Mouse (Mus musculus) limb, embryonic 12.5 days (tissue): ENCODE data around the gene Pbx1. TPM values are rescaled to one million over a fixed set of nuclear protein-coding genes. Genes with fewer than 3 reads are reported as not detected.
"Not testable (repeated sequence)": the region's sequence is repeated elsewhere in the genome, so short reads cannot be mapped to it uniquely, and the experiment has no call there.

Source experiments
- ATAC-seq: fragments of 200-750 bp; cut with Nextera tagmentation; 2 replicates; pipeline ENCODE4 v1.8.0; 2017; ENCODE audit warnings: low read depth, moderate TSS enrichment; ENCODE audit not compliant: insufficient number of reproducible peaks, insufficient read depth, low FRiP score, low TSS enrichment
- H3K27ac ChIP-seq: fragments of 300-500 bp; sonication (generic); 2 replicates; pipeline ENCODE4 v1.5.1; 2016; ENCODE audit warnings: mild to moderate bottlenecking, moderate library complexity
- H3K27me3 ChIP-seq: fragments of 300-500 bp; sonication (generic); 2 replicates; pipeline ENCODE4 v1.6.1; 2016; ENCODE audit warnings: mild to moderate bottlenecking, moderate library complexity
- H3K36me3 ChIP-seq: fragments of 300-500 bp; sonication (generic); 2 replicates; pipeline ENCODE4 v1.6.1; 2016; ENCODE audit warnings: mild to moderate bottlenecking, moderate library complexity
- H3K4me1 ChIP-seq: fragments of 300-500 bp; sonication (generic); replicated peaks from 2 replicates; pipeline ENCODE4 v1.6.1; 2016
- H3K4me2 ChIP-seq: fragments of 300-500 bp; sonication (generic); 2 replicates; pipeline ENCODE4 v1.6.1; 2016; ENCODE audit warnings: mild to moderate bottlenecking, moderate library complexity
- H3K4me3 ChIP-seq: fragments of 300-500 bp; sonication (generic); replicated peaks from 2 replicates; pipeline ENCODE4 v1.5.1; 2016; ENCODE audit warnings: mild to moderate bottlenecking
- H3K9ac ChIP-seq: fragments of 300-500 bp; sonication (generic); replicated peaks from 2 replicates; pipeline ENCODE4 v1.6.1; 2016; ENCODE audit warnings: mild to moderate bottlenecking, moderate library complexity
- H3K9me3 ChIP-seq: fragments of 300-500 bp; sonication (generic); 2 replicates; pipeline ENCODE4 v1.6.1; 2016; ENCODE audit warnings: mild to moderate bottlenecking, moderate library complexity
- WGBS: fragments of 180-500 bp; shearing (Covaris S2); methylation state at CpG from one replicate; pipeline ENCODE4 v1.1.7; 2016; 5-methylcytosine and 5-hydroxymethylcytosine counted together
- polyA plus RNA-seq: library from polyadenylated mRNA; unstranded; fragments of >200 nt; fragmentation: Nextera tagmentation; extraction: Ambion mirVana; gene quantifications from 2 replicates; pipeline ENCODE4 v1.2.1, GENCODE M21; 2016

Gene Pbx1
- polyA plus RNA-seq = 30.9 and 32.9 TPM in 2 replicates

DNA sequence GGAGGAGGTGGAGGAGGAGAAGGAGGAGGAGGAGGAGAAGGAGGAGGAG is at the start of gene Pbx1:
Gene Pbx1, minus strand, starts transcription at position 39 of the 49 bp plus-strand sequence.
- H3K27ac ChIP-seq = peak within 1 kb of the TSS; percentile 98
- H3K4me1 ChIP-seq = peaks cover 21% of the 10 kb centered on the region
- not testable (repeated sequence) for ATAC-seq

GRCm38 (mm10) chr1:168479626-168480025 is 47.6 kb upstream of the Pbx1 start:
- H3K4me3 ChIP-seq = no peak overlapping the region
- H3K27ac ChIP-seq = no peak overlapping the region
- 82% methylated on average over 8 of the region's 8 CpGs for WGBS
- H3K27me3 ChIP-seq = no peaks in the 10 kb centered on the region; the same call in 1 of the 2 replicates
- H3K9ac ChIP-seq = no peak overlapping the region
- H3K36me3 ChIP-seq = no peaks in the 10 kb centered on the region
- no peak for ATAC-seq
- peaks cover 10% of the 10 kb centered on the region; the same call in 1 of the 2 replicates for H3K4me1 ChIP-seq
- H3K9me3 ChIP-seq = no peaks in the 10 kb centered on the region
- no peak overlapping the region for H3K4me2 ChIP-seq

More for the DNA sequence above, at the start of gene Pbx1:
- not testable (repeated sequence) for H3K27me3 ChIP-seq, H3K36me3 ChIP-seq, H3K9me3 ChIP-seq
- Histone ChIP-seq H3K4me2 (peak within 1 kb of the TSS; percentile 67), H3K9ac (peak within 1 kb of the TSS; percentile 90), H3K4me3 (peak within 1 kb of the TSS; percentile 80)

GRCm38 (mm10) chr1:168478829-168479228 is 46.8 kb upstream of the Pbx1 start:
- H3K9me3 ChIP-seq = no peaks in the 10 kb centered on the region
- H3K4me2 ChIP-seq = no peak overlapping the region
- H3K4me1 ChIP-seq = peaks cover 10% of the 10 kb centered on the region; the same call in 1 of the 2 replicates
- H3K36me3 ChIP-seq = no peaks in the 10 kb centered on the region
- ATAC-seq = no peak
- H3K27ac ChIP-seq = no peak overlapping the region
- 71% methylated on average over 2 of the region's 2 CpGs for WGBS
- no peak overlapping the region for H3K4me3 ChIP-seq
- H3K9ac ChIP-seq = no peak overlapping the region
- no peaks in the 10 kb centered on the region; the same call in 1 of the 2 replicates for H3K27me3 ChIP-seq

DNA sequence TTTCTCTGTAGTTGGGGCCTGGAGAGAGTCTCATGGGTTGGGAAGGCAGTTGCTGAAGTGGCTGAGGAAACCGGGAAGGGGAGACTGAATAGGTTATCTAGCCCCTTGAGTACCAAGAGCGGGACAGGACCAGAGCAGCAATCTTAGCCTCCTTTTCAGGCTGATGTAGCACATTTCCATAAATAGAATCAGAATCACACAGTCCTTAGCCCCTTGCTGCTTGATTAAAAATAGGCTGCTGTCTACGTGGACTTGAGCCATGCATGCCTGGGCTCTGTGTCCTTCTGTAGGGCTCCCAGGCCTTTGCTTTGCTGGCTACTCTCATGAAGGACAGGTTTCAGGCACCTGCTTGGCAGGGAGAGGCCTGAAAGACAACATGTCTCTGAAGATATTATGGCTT is 44.8 kb upstream of the Pbx1 start:
- Histone ChIP-seq H3K9me3 (no peaks in the 10 kb centered on the region), H3K4me1 (peaks cover 10% of the 10 kb centered on the region; the same call in 1 of the 2 replicates), H3K36me3 (no peaks in the 10 kb centered on the region), H3K4me3 (no peak overlapping the region), H3K4me2 (no peak overlapping the region), H3K27ac (no peak overlapping the region), H3K27me3 (no peaks in the 10 kb centered on the region; the same call in 1 of the 2 replicates), H3K9ac (no peak overlapping the region)
- WGBS = 79% methylated on average over 3 of the region's 3 CpGs
- no peak for ATAC-seq

DNA sequence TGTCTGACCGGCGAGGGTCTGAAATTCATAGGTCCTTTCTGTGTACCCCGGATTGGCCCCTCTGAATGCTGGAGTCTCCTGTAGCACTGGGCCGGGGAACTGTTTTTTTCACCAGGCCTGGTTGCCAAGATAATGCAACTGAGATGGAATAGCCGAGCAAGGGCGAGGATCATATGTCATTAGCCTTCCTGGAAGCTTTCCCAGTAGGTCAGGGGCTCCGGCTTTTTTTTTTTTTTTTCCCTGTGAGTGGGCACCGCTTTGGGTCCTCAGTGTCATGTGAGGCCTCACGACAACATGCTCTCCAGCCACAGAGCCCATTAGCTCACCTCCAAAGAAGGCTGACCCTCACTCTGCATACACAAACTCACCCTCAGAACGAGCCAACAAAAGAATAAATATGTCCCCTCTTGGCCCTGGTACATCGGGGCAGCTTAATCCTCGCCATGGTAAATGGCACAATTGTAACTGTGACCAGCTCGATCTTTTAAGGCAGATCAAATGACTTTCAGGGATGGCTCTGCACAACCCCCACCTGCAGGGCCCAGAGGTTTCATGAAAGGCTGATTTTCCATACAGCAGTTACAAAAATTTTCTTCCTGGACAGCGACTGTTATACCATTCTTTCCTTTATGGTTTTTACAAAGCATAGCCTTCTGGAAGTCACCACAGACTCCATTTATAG is 44.3 kb upstream of the Pbx1 start:
- H3K9me3 ChIP-seq = no peaks in the 10 kb centered on the region
- H3K27ac ChIP-seq = no peak overlapping the region
- H3K4me1 ChIP-seq = peaks cover 10% of the 10 kb centered on the region; the same call in 1 of the 2 replicates
- ATAC-seq = peak; percentile 31; the same call in 1 of the 2 replicates
- H3K27me3 ChIP-seq = no peaks in the 10 kb centered on the region; the same call in 1 of the 2 replicates
- 64% methylated on average over 14 of the region's 14 CpGs for WGBS
- no peak overlapping the region for H3K4me3 ChIP-seq
- no peak overlapping the region for H3K9ac ChIP-seq
- no peak overlapping the region for H3K4me2 ChIP-seq
- no peaks in the 10 kb centered on the region for H3K36me3 ChIP-seq

DNA sequence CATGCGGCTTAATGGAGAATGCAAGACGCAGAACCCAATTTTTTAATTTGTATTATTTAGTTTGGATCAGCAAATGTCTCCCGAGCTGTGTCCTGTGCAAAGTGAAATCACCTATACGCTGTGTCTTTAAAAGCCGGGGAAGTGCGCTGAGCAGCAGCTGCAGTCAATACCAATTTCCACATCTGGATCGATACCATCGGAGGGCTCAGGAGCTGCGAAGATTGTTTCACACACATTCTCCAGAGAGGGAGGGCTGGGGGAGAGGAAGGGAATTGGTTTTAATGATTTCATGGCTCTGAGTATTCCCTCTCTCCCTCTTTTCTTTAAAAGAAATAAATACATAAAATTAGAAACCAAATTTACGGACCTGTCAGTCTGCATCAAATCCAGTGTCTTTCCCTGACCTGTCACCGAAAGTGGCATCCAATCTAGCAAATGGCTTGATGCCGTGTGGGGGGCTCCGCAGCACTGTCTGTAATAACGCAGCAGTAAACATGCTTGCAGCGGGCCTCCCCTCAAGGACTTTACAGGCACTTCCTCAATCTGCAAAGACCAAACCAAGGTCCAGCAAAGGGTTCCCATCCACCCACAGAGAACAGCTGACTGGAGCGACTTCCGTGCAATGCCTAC is 43.6 kb upstream of the Pbx1 start:
- peaks cover 10% of the 10 kb centered on the region; the same call in 1 of the 2 replicates for H3K4me1 ChIP-seq
- no peak overlapping the region for H3K4me3 ChIP-seq
- no peak overlapping the region for H3K27ac ChIP-seq
- H3K36me3 ChIP-seq = no peaks in the 10 kb centered on the region
- WGBS = 75% methylated on average over 17 of the region's 17 CpGs
- 0 out of 2 replicates have a peak, but pooled peaks have one; percentile 6 for ATAC-seq
- no peaks in the 10 kb centered on the region; the same call in 1 of the 2 replicates for H3K27me3 ChIP-seq
- H3K9me3 ChIP-seq = no peaks in the 10 kb centered on the region
- no peak overlapping the region for H3K4me2 ChIP-seq
- no peak overlapping the region for H3K9ac ChIP-seq

- WGBS = 68% methylated on average over 12 of the region's 12 CpGs
- no peaks in the 10 kb centered on the region for H3K36me3 ChIP-seq
- no peaks in the 10 kb centered on the region for H3K9me3 ChIP-seq
- H3K4me1 ChIP-seq = peaks cover 10% of the 10 kb centered on the region; the same call in 1 of the 2 replicates
- ATAC-seq = no peak
- H3K27ac ChIP-seq = 0 out of 2 replicates have a peak overlapping the region, but pooled peaks have one; percentile 42
- no peak overlapping the region for H3K4me2 ChIP-seq
- no peak overlapping the region for H3K4me3 ChIP-seq
- no peak overlapping the region for H3K9ac ChIP-seq
- H3K27me3 ChIP-seq = no peaks in the 10 kb centered on the region; the same call in 1 of the 2 replicates
These were observed 41.4 kb upstream of the Pbx1 start for GRCm38 (mm10) chr1:168473255-168474069.

DNA sequence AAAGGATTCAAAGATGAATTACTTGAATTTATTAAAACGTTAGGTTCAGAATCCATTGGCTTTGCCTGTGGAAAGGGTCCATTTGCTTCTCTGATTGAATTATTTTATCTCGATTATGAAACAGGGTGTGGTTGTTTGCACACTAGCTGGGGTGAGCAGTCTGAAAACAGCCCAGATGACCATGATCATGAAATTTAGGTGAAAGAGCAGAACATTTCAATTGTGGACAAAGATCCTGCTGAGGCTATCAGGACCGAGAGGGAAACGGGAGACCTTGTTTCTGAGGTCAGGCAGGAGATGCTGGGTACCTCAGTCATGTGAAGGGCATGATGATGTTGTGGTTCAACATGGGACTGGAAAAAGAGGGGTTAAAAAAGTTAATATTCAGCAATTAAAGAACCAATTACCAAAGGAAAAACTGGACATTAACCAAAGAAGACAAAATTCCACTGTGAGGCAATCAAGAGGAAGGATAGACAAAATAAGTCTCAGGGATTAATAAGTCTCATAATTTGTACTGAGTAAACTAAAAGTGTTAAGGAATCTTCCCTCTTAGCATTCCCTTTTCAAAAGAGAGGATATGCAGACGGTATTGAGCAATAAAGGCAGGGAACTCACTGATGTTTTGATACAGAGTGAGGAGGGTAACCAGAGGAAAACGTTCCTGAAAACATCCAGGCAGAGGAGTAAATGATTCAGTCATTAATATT is 40.6 kb upstream of the Pbx1 start:
- no peak overlapping the region for H3K4me3 ChIP-seq
- H3K9ac ChIP-seq = no peak overlapping the region
- no peaks in the 10 kb centered on the region for H3K36me3 ChIP-seq
- peaks cover 10% of the 10 kb centered on the region; the same call in 1 of the 2 replicates for H3K4me1 ChIP-seq
- no peaks in the 10 kb centered on the region for H3K9me3 ChIP-seq
- no peaks in the 10 kb centered on the region; the same call in 1 of the 2 replicates for H3K27me3 ChIP-seq
- WGBS = 73% methylated on average over 6 of the region's 6 CpGs
- H3K27ac ChIP-seq = no peak overlapping the region
- ATAC-seq = no peak
- no peak overlapping the region for H3K4me2 ChIP-seq

DNA sequence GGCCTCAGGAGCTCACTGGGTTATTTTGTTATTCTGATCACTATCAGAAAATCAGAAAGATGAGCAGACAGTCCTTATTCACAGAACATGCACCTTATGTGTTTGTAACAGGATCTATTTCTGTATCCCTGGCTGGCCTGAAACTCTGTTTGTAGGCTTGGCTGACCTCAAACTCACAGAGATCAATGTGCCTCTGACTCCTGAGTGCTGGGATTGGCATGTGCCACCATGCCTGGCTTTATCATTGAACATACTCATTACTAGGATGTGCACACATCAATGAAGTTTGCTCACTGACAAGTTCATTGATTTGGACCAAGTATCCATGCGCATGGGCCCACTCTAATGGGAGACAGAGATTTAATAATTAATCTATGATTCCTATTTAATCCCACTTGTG is 27.4 kb upstream of the Pbx1 start:
- no peak overlapping the region for H3K9ac ChIP-seq
- H3K4me3 ChIP-seq = no peak overlapping the region
- ATAC-seq = no peak
- no peaks in the 10 kb centered on the region for H3K36me3 ChIP-seq
- no peak overlapping the region for H3K27ac ChIP-seq
- WGBS = 88% methylated on average over 1 of the region's 1 CpGs
- peaks cover 12% of the 10 kb centered on the region for H3K4me1 ChIP-seq
- no peak overlapping the region for H3K4me2 ChIP-seq
- peaks cover 21% of the 10 kb centered on the region for H3K27me3 ChIP-seq
- no peaks in the 10 kb centered on the region for H3K9me3 ChIP-seq

- Histone ChIP-seq H3K4me2 (no peak overlapping the region), H3K4me1 (peaks cover 12% of the 10 kb centered on the region), H3K36me3 (no peaks in the 10 kb centered on the region), H3K9me3 (no peaks in the 10 kb centered on the region), H3K27ac (no peak overlapping the region), H3K4me3 (no peak overlapping the region), H3K9ac (no peak overlapping the region), H3K27me3 (peaks cover 21% of the 10 kb centered on the region)
- no peak for ATAC-seq
- WGBS = 43% methylated on average over 7 of the region's 7 CpGs
These were observed 25.2 kb upstream of the Pbx1 start for GRCm38 (mm10) chr1:168457191-168457747.

GRCm38 (mm10) chr1:168455178-168455577 is 23.1 kb upstream of the Pbx1 start:
- Histone ChIP-seq H3K27ac (no peak overlapping the region), H3K9me3 (no peaks in the 10 kb centered on the region), H3K4me1 (peaks cover 12% of the 10 kb centered on the region), H3K27me3 (peaks cover 21% of the 10 kb centered on the region), H3K9ac (no peak overlapping the region), H3K36me3 (no peaks in the 10 kb centered on the region), H3K4me3 (no peak overlapping the region), H3K4me2 (no peak overlapping the region)
- ATAC-seq = no peak
- WGBS = 45% methylated on average over 8 of the region's 8 CpGs
